Mouse (Mus musculus) heart, postnatal 0 days (tissue): ENCODE data around the gene Trim31. TPM values are rescaled to one million over a fixed set of nuclear protein-coding genes. Genes with fewer than 3 reads are reported as not detected.
"Not testable (repeated sequence)": the region's sequence is repeated elsewhere in the genome, so short reads cannot be mapped to it uniquely, and the experiment has no call there.

Experiments
- ATAC-seq: fragments of 200-750 bp; cut with Nextera tagmentation; 2 replicates; pipeline ENCODE4 v1.8.0; 2017; ENCODE audit warnings: low read depth, moderate number of reproducible peaks, moderate library complexity; ENCODE audit not compliant: insufficient read depth
- DNase-seq: peaks from one replicate; pipeline ENCODE4 v3.0.0-alpha.2; 2016; ENCODE audit warnings: low spot score
- H3K27ac ChIP-seq: fragments of 300-500 bp; sonication (generic); 2 replicates; pipeline ENCODE4 v1.5.1; 2014; ENCODE audit warnings: low read depth, mild to moderate bottlenecking
- H3K27me3 ChIP-seq: fragments of 300-500 bp; sonication (generic); 2 replicates; pipeline ENCODE4 v1.6.1; 2014; ENCODE audit warnings: low read length, mixed read lengths; ENCODE audit not compliant: control insufficient read depth, insufficient read depth
- H3K36me3 ChIP-seq: fragments of 300-500 bp; sonication (generic); replicated peaks from 2 replicates; pipeline ENCODE4 v1.6.1; 2014; ENCODE audit warnings: low read length, mixed read lengths; ENCODE audit not compliant: control insufficient read depth, insufficient read depth
- H3K4me1 ChIP-seq: fragments of 300-500 bp; sonication (generic); 2 replicates; pipeline ENCODE4 v1.6.1; 2014; ENCODE audit warnings: antibody characterized with exemption; ENCODE audit not compliant: control insufficient read depth, insufficient read depth
- H3K4me2 ChIP-seq: fragments of 300-500 bp; sonication (generic); 2 replicates; pipeline ENCODE4 v1.6.1; 2014; ENCODE audit warnings: low read depth, mild to moderate bottlenecking, low read length, moderate library complexity
- H3K4me3 ChIP-seq: fragments of 300-500 bp; sonication (generic); 2 replicates; pipeline ENCODE4 v1.5.1; 2014; ENCODE audit warnings: low read depth, low read length
- H3K9ac ChIP-seq: fragments of 300-500 bp; sonication (generic); replicated peaks from 2 replicates; pipeline ENCODE4 v1.6.1; 2014; ENCODE audit warnings: low read depth, low read length, mixed read lengths
- H3K9me3 ChIP-seq: fragments of 300-500 bp; sonication (generic); replicated peaks from 2 replicates; pipeline ENCODE4 v1.6.1; 2016; ENCODE audit warnings: low read length; ENCODE audit not compliant: control insufficient read depth
- CTCF ChIP-seq: IDR thresholded peaks from 2 replicates; pipeline ENCODE4 v1.5.1; 2016; ENCODE audit warnings: antibody characterized with exemption, control low read depth, low read depth
- EP300 ChIP-seq: IDR thresholded peaks from 2 replicates; pipeline ENCODE4 v1.6.1; 2016; ENCODE audit warnings: antibody characterized with exemption, low read depth
- WGBS: fragments of 180-500 bp; shearing (Covaris S2); extraction: QIAGEN DNeasy Blood & Tissue Kit; methylation state at CpG from one replicate; pipeline ENCODE4 v1.1.7; 2014; 5-methylcytosine and 5-hydroxymethylcytosine counted together
- polyA plus RNA-seq: library from polyadenylated mRNA; unstranded; fragments of >200 nt; fragmentation: Nextera tagmentation; extraction: Ambion mirVana; gene quantifications from 2 replicates; pipeline ENCODE4 v1.2.1, GENCODE M21; 2015
- total RNA-seq: library from RNA; depleted of rRNA; stranded (reverse); fragments of >200 nt; gene quantifications from 2 replicates; pipeline ENCODE4 v1.2.3, GENCODE M21; 2014; ENCODE audit warnings: low replicate concordance

Trim31 gene
- total and polyA plus RNA-seq, 2 experiments from 2014 or later = not detected

DNA sequence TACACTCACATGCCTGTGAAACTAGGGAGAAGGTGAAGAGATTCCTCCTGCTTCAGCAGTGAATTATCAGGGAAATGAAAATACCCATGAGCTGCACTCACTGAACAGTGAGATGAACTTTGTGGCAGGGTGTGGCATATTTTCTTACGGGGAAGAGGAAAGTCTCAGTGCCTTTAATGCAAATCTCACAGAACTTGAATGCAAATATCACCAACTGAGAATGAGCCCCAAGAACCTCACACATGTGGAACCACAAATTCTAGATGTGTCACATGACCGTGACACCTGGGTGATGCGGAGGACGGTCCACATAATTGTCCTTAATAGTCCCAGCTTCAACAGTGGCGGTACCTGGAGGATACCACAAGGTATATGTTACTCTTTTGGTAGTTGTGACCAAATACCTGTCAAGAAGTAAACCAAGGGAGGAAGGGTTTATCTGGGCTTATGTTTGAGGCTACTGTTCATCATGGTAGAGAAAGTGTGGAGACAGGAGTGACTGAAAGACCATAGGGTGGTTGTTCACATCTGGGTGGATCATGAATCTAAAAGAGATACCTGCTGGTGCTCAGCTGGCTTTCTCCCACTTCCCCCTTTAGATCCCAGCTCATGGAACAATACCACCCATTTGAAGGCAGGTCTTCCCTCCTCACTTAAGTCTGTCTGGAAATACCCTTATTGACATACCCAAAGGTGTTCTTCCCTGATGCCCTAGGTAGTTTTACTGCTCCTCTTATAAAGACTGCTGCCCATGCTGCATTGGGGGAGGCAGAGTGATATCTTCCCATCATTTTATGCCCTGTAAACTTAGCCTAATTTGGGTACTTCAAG is 7.6 kb upstream of the Trim31 start, which contains the start of gene Trim40:
TSS of gene Trim40 (minus strand) at position 51 of the 831 bp plus-strand sequence.
- no peak within 1 kb of the TSS for H3K9ac ChIP-seq
- no peaks in the 10 kb centered on the region for H3K9me3 ChIP-seq
- whole genome bisulfite sequencing = 83% methylated on average over 5 of the region's 5 CpGs
- H3K36me3 ChIP-seq = no peaks in the 10 kb centered on the region
- no peak within 1 kb of the TSS for H3K27ac ChIP-seq
- no peaks in the 10 kb centered on the region for H3K4me1 ChIP-seq
- H3K27me3 ChIP-seq = no peaks in the 10 kb centered on the region
- TF ChIP-seq EP300 (no peak), CTCF (no peak)
- no peak for DNase-seq
- H3K4me2 ChIP-seq = no peak within 1 kb of the TSS
- ATAC-seq = no peak
- no peak within 1 kb of the TSS for H3K4me3 ChIP-seq

- H3K9me3 ChIP-seq, H3K27me3 ChIP-seq, H3K4me2 ChIP-seq, H3K4me1 ChIP-seq, H3K27ac ChIP-seq, ATAC-seq, DNase-seq, H3K36me3 ChIP-seq, H3K4me3 ChIP-seq, H3K9ac ChIP-seq: not testable (repeated sequence)
- WGBS = 68% methylated on average over 1 of the region's 1 CpGs
Measured at GRCm38 (mm10) chr17:36891496-36891895, 6.4 kb upstream of the Trim31 start.

DNA sequence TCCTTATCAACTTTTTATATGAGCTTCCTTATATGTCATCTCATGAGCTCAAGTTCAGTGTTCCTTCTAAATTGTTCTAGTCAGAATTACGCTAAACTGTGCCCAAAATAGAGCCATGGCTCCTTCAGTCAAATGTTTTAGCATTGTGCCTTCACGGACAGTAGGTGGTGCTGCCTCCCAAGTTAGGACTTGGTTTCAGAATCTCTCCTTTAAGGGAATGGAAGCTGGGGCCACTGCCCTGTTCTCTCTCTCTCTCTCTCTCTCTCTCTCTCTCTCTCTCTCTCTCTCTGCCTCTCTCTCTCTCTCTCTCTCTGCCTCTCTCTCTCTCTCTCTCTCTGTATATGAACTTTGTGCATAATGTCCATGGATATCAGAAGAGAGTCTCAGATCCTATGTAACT is 5.6 kb upstream of the Trim31 start:
- Histone ChIP-seq H3K27me3 (no peaks in the 10 kb centered on the region), H3K27ac (no peak overlapping the region), H3K36me3 (no peaks in the 10 kb centered on the region), H3K4me2 (no peak overlapping the region), H3K4me3 (no peak overlapping the region), H3K4me1 (no peaks in the 10 kb centered on the region), H3K9me3 (no peaks in the 10 kb centered on the region), H3K9ac (no peak overlapping the region)
- DNase-seq = peak; percentile 61
- ATAC-seq = no peak
- WGBS = 7% methylated on average over 2 of the region's 2 CpGs
- TF ChIP-seq CTCF = peak; percentile 80
- TF ChIP-seq EP300 = no peak

DNA sequence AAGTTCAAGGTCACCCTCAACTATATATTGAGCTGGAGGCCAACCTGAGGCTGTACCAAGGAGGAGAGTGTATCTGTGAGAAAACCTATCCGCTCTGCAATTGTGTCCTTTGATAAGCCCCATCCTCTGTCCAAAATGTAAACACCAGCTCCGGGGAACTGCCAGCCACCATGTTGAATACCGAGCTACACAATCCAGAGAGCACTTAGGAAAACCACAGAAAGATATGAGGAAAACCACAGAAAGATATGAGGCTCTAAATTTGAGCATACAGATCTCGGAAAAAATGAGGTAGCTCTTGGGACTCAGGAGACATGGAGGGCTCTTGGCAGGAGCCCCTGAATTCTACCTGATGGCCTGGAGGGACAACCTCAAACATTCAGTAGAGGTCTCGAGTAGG is 4.5 kb upstream of the Trim31 start:
- Histone ChIP-seq H3K4me2 (no peak overlapping the region), H3K4me3 (no peak overlapping the region), H3K9me3 (no peaks in the 10 kb centered on the region), H3K36me3 (no peaks in the 10 kb centered on the region), H3K27me3 (no peaks in the 10 kb centered on the region), H3K9ac (no peak overlapping the region), H3K4me1 (no peaks in the 10 kb centered on the region), H3K27ac (no peak overlapping the region)
- ATAC-seq (no peak), DNase-seq (no peak)
- TF ChIP-seq EP300 (no peak), CTCF (no peak)
- WGBS = 48% methylated on average over 5 of the region's 5 CpGs

DNA sequence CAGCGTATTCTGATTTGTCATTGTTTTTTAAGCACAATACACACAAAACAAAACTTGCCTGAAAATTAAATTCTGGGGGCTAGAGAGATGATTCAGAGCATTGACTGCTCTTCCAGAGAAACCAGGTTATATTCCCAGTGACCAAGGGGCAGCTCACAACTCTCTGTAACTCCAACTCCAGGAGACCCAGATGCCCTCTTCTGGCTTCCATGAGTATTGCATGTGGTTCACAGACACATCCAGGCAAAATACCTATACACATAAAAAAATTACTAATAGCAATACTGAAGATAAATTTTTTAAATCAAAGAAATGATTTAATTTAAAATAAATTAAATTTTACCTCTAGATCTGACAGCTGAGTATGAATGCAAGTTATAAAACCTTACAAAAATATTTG is 1.3 kb upstream of the Trim31 start:
- TF ChIP-seq EP300 = no peak
- peak; percentile 49 for TF ChIP-seq CTCF
- 88% methylated on average over 1 of the region's 1 CpGs for WGBS
- Histone ChIP-seq H3K4me2 (no peak overlapping the region), H3K4me3 (no peak overlapping the region), H3K27me3 (no peaks in the 10 kb centered on the region), H3K4me1 (no peaks in the 10 kb centered on the region), H3K27ac (no peak overlapping the region), H3K9me3 (no peaks in the 10 kb centered on the region), H3K9ac (no peak overlapping the region), H3K36me3 (no peaks in the 10 kb centered on the region)
- ATAC-seq (no peak), DNase-seq (peak; percentile 13)

DNA sequence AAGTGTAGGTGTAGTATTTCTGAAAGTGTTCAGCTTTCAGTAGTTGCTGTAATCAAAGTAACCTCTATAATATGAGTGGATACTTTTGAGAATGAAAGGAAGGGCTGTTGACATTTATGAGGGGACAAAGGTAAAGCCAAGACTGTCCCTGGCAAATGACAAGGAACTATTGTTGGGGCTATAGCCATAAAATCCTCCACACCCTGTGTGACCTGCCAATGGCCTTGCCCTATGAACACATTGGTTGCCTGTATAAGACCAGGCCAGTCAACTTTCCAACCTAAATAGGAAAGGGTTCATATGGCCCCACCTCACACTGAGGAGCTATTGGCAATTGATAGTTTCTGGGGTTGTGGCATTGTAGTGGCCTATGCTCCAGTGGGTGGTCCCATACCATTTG is 853 bp upstream of the Trim31 start:
- no peak overlapping the region for H3K4me2 ChIP-seq
- H3K9ac ChIP-seq = no peak overlapping the region
- no peak overlapping the region for H3K4me3 ChIP-seq
- TF ChIP-seq CTCF (no peak), EP300 (no peak)
- no peaks in the 10 kb centered on the region for H3K36me3 ChIP-seq
- no peaks in the 10 kb centered on the region for H3K9me3 ChIP-seq
- H3K27me3 ChIP-seq = no peaks in the 10 kb centered on the region
- H3K27ac ChIP-seq = no peak overlapping the region
- DNase-seq = no peak
- ATAC-seq = no peak
- no peaks in the 10 kb centered on the region for H3K4me1 ChIP-seq
